ENCODE assay signal across 20 mouse cellular contexts in genomic region chr3:52780356-52780755, GRCm38 (mm10).
DNase-seq lines count a peak whose midpoint lies in the region; ATAC-seq and TF ChIP-seq lines count a peak whose summit lies in the region.
"Had no signal": no experiment of that assay in that cellular context is flagged by ENCODE, and none has a peak within 500 bp of the region (broad histone marks: within the 10 kb centered on the region; RNA-seq: fewer than 3 reads in every experiment).

No protein-coding gene starts in this region.

- no peak overlapping the region for H3K9ac ChIP-seq in limb, embryonic 14.5 days (ENCODE audit: low read depth, low read length, severe bottlenecking)
- H3K9ac ChIP-seq in embryonic facial prominence, embryonic 15.5 days, result no peak overlapping the region
- H3K9ac ChIP-seq: embryonic facial prominence, embryonic 13.5 days; forebrain, embryonic 15.5 days; heart, embryonic 15.5 days; hindbrain, embryonic 13.5 days had no signal

- DNase-seq in limb, embryonic 14.5 days (ENCODE audit: low spot score), result peak; percentile 70
- DNase-seq in limb, embryonic 10.5 days (ENCODE audit: low spot score), result no peak
- DNase-seq in embryo, embryonic 11 days, result peak; percentile 16
- DNase-seq in urinary bladder, adult 2 months (ENCODE audit: low spot score), result no peak
- no peak for DNase-seq in left cerebral cortex, postnatal 36 days (ENCODE audit: low spot score in 2 of 2)
- DNase-seq: adrenal gland, adult 8-10 months; adrenal gland, postnatal 36 days; cerebellum, adult 8-10 months; cerebellum, postnatal 14 days; gastrocnemius, postnatal 14 days; heart, adult 2 months; heart, postnatal 14 days had no signal

- H3K9me3 ChIP-seq in limb, embryonic 14.5 days (ENCODE audit: control insufficient read depth, low read length), result no peaks in the 10 kb centered on the region
- H3K9me3 ChIP-seq in limb, embryonic 10.5 days (replicated peaks), result no peaks in the 10 kb centered on the region
- no peaks in the 10 kb centered on the region for H3K9me3 ChIP-seq in embryonic facial prominence, embryonic 15.5 days (replicated peaks)
- H3K9me3 ChIP-seq: embryonic facial prominence, embryonic 13.5 days; forebrain, embryonic 15.5 days; heart, embryonic 15.5 days; hindbrain, embryonic 13.5 days had no signal

- TF ChIP-seq POLR2A in limb, embryonic 14.5 days (IDR thresholded peaks at IDR 0.05; ENCODE audit: borderline replicate concordance, extremely low read depth, insufficient read depth, insufficient read length), result no peak

- no peak overlapping the region for H3K27ac ChIP-seq in limb, embryonic 14.5 days (replicated peaks; ENCODE audit: low read depth, low read length)
- H3K27ac ChIP-seq in limb, embryonic 10.5 days, result no peak overlapping the region
- H3K27ac ChIP-seq in embryonic facial prominence, embryonic 15.5 days (replicated peaks), result no peak overlapping the region
- H3K27ac ChIP-seq: embryonic facial prominence, embryonic 13.5 days; forebrain, embryonic 15.5 days; heart, adult 2 months; heart, embryonic 15.5 days; hindbrain, embryonic 13.5 days; hindbrain, postnatal 0 days had no signal

- H3K36me3 ChIP-seq in limb, embryonic 14.5 days (ENCODE audit: control insufficient read depth, insufficient read depth, low read length), result no peaks in the 10 kb centered on the region
- no peaks in the 10 kb centered on the region for H3K36me3 ChIP-seq in limb, embryonic 10.5 days
- no peaks in the 10 kb centered on the region for H3K36me3 ChIP-seq in embryonic facial prominence, embryonic 15.5 days
- H3K36me3 ChIP-seq: embryonic facial prominence, embryonic 13.5 days; forebrain, embryonic 15.5 days; heart, embryonic 15.5 days; hindbrain, embryonic 13.5 days had no signal

- H3K4me3 ChIP-seq in limb, embryonic 14.5 days (replicated peaks; ENCODE audit: low read length), result no peak overlapping the region
- H3K4me3 ChIP-seq in limb, embryonic 10.5 days, result no peak overlapping the region
- no peak overlapping the region for H3K4me3 ChIP-seq in embryonic facial prominence, embryonic 15.5 days (replicated peaks)
- H3K4me3 ChIP-seq: embryonic facial prominence, embryonic 13.5 days; erythroblast, embryonic 14.5 days; forebrain, embryonic 15.5 days; heart, adult 2 months; heart, embryonic 15.5 days; hindbrain, embryonic 13.5 days had no signal

- no peaks in the 10 kb centered on the region for H3K27me3 ChIP-seq in limb, embryonic 14.5 days (ENCODE audit: control insufficient read depth, insufficient read depth, low read length)
- no peaks in the 10 kb centered on the region for H3K27me3 ChIP-seq in limb, embryonic 10.5 days (ENCODE audit: low read depth, poor library complexity, severe bottlenecking)
- peaks cover 8% of the 10 kb centered on the region; the same call in 1 of the 2 replicates for H3K27me3 ChIP-seq in embryonic facial prominence, embryonic 15.5 days
- H3K27me3 ChIP-seq: forebrain, embryonic 15.5 days; heart, embryonic 15.5 days; hindbrain, embryonic 13.5 days had no signal

- no peak overlapping the region for H3K4me2 ChIP-seq in limb, embryonic 14.5 days (replicated peaks; ENCODE audit: low read depth, low read length, severe bottlenecking)
- H3K4me2 ChIP-seq in embryonic facial prominence, embryonic 15.5 days (replicated peaks), result no peak overlapping the region
- H3K4me2 ChIP-seq: embryonic facial prominence, embryonic 13.5 days; forebrain, embryonic 15.5 days; heart, embryonic 11.5 days; heart, embryonic 15.5 days; hindbrain, embryonic 13.5 days had no signal

- ATAC-seq in limb, embryonic 14.5 days (ENCODE audit: low FRiP score, low read depth), result peak; percentile 37; the same call in 1 of the 2 replicates
- ATAC-seq in embryonic facial prominence, embryonic 15.5 days (ENCODE audit: insufficient number of reproducible peaks, low FRiP score, low TSS enrichment, low read depth), result peak; percentile 60
- ATAC-seq: forebrain, embryonic 15.5 days; hindbrain, postnatal 0 days had no signal

- intact Hi-C loops in left cerebral cortex, postnatal 36 days (cut with DNase I), result no loop called here

- no peaks in the 10 kb centered on the region for H3K4me1 ChIP-seq in limb, embryonic 14.5 days (ENCODE audit: control insufficient read depth, insufficient read depth, low read length)
- no peaks in the 10 kb centered on the region; the same call in 1 of the 2 replicates for H3K4me1 ChIP-seq in limb, embryonic 10.5 days
- 0 out of 2 replicates have a peak, but pooled peaks cover 5% of the 10 kb centered on the region for H3K4me1 ChIP-seq in embryonic facial prominence, embryonic 15.5 days
- H3K4me1 ChIP-seq: heart, embryonic 15.5 days had no signal

- 66% methylated on average over 8 of the region's 8 CpGs for WGBS in limb, embryonic 14.5 days
- WGBS in limb, embryonic 10.5 days, result 81% methylated on average over 8 of the region's 8 CpGs
- WGBS in embryonic facial prominence, embryonic 15.5 days, result 49% methylated on average over 8 of the region's 8 CpGs

Comparison
In these comparisons a context has a peak if more than half of its experiments do, and no peak if none do; other contexts are left out.
1. DNase-seq: peak in limb, embryonic 14.5 days (single experiment) and embryo, embryonic 11 days (single experiment); none in limb, embryonic 10.5 days (single experiment), urinary bladder, adult 2 months (single experiment) and left cerebral cortex, postnatal 36 days (0 of 2).